Mouse (Mus musculus) kidney, postnatal 14 days (tissue): ENCODE results near the gene Shisa4.

ENCODE experiments used
- DNase-seq: peaks from one replicate; pipeline ENCODE4 v3.0.0; 2022; ENCODE audit warnings: mixed read lengths

Shisa4 gene

GRCm38 (mm10) chr1:135374868-135375581 is at the start of gene Shisa4:
TSS of gene Shisa4 (minus strand) at chr1:135375237.
- peak; percentile 86 for DNase-seq

- DNase-seq = no peak
These were observed 47.7 kb upstream of the Shisa4 start for GRCm38 (mm10) chr1:135422772-135423171.

GRCm38 (mm10) chr1:135413996-135414395 is 39.0 kb upstream of the Shisa4 start:
- no peak for DNase-seq

GRCm38 (mm10) chr1:135412130-135412529 is 37.1 kb upstream of the Shisa4 start:
- DNase-seq = no peak

GRCm38 (mm10) chr1:135410967-135411366 is 35.9 kb upstream of the Shisa4 start:
- DNase-seq = peak; percentile 73

- no peak for DNase-seq
These were observed 33.9 kb upstream of the Shisa4 start for GRCm38 (mm10) chr1:135408973-135409372.

- DNase-seq = no peak
These were observed 30.3 kb upstream of the Shisa4 start for GRCm38 (mm10) chr1:135405356-135405755.

- no peak for DNase-seq
These were observed 26.5 kb upstream of the Shisa4 start for GRCm38 (mm10) chr1:135401452-135402110.

- no peak for DNase-seq
These were observed 24.4 kb upstream of the Shisa4 start for GRCm38 (mm10) chr1:135399466-135399865.

- no peak for DNase-seq
These were observed 10.1 kb upstream of the Shisa4 start for GRCm38 (mm10) chr1:135385161-135385560.

- no peak for DNase-seq
These were observed 9.1 kb upstream of the Shisa4 start for GRCm38 (mm10) chr1:135384171-135384570.

- DNase-seq = peak; percentile 28
These were observed 6.5 kb upstream of the Shisa4 start for GRCm38 (mm10) chr1:135381560-135381959.

- no peak for DNase-seq
These were observed 5.3 kb upstream of the Shisa4 start for GRCm38 (mm10) chr1:135380071-135380991.

- DNase-seq = no peak
These were observed 4.0 kb upstream of the Shisa4 start for GRCm38 (mm10) chr1:135379048-135379447.

- DNase-seq = no peak
These were observed 3.5 kb upstream of the Shisa4 start for GRCm38 (mm10) chr1:135378576-135378975.

- peak; percentile 38 for DNase-seq
These were observed 716 bp downstream of the Shisa4 start for GRCm38 (mm10) chr1:135374175-135374867.

GRCm38 (mm10) chr1:135373171-135373677 is 1.8 kb downstream of the Shisa4 start:
- no peak for DNase-seq

GRCm38 (mm10) chr1:135369415-135369814 is 5.6 kb downstream of the Shisa4 start:
- DNase-seq = no peak

GRCm38 (mm10) chr1:135368982-135369381 is 6.1 kb downstream of the Shisa4 start:
- DNase-seq = peak; percentile 81

- DNase-seq = peak; percentile 92
These were observed 6.8 kb downstream of the Shisa4 start for GRCm38 (mm10) chr1:135368245-135368644.

- no peak for DNase-seq
These were observed 7.4 kb downstream of the Shisa4 start for GRCm38 (mm10) chr1:135367595-135367994.

- no peak for DNase-seq
These were observed 8.0 kb downstream of the Shisa4 start for GRCm38 (mm10) chr1:135367005-135367404.
